Mouse (Mus musculus): ENCODE measurements around the gene Cep128.

DNA sequence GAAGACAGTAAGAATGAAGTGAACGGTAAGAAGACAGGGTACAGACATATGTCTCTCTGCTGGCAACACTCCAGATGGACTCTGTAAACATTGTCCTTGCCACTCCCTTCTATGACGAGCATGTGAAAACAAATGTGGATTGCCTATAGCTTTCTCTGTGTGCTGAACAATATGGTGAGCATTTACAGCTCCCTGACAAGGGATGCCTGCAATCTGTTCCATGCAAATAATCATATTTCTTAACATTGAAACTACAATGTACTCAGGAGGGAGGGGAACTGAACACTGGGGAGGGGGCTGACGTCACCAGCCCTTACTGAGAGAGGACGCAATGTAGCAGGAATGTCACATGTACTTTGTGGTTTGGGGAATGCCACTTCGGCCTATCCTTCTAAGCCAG, 355.1 kb downstream of the Cep128 start:
- TF ChIP-seq POLR2A (IDR thresholded peaks at IDR 0.05; ENCODE audit: borderline replicate concordance, extremely low read depth, low read depth, low read length) (no peak), CTCF (IDR thresholded peaks at IDR 0.05; ENCODE audit: insufficient read depth, low read length) (no peak)

All from lung, adult 2 months (tissue).